Mouse (Mus musculus): ENCODE measurements around the gene Radil. TPM values are rescaled to one million over a fixed set of nuclear protein-coding genes. Genes with fewer than 3 reads are reported as not detected.

Gene Radil
- total RNA-seq, 2 experiments from 2014 or later, result 3.4 to 5.4 TPM

GRCm38 (mm10) chr5:142489955-142490707 is 60.8 kb downstream of the Radil start:
- no peak for DNase-seq (ENCODE audit: low spot score in 2 of 2)

DNA sequence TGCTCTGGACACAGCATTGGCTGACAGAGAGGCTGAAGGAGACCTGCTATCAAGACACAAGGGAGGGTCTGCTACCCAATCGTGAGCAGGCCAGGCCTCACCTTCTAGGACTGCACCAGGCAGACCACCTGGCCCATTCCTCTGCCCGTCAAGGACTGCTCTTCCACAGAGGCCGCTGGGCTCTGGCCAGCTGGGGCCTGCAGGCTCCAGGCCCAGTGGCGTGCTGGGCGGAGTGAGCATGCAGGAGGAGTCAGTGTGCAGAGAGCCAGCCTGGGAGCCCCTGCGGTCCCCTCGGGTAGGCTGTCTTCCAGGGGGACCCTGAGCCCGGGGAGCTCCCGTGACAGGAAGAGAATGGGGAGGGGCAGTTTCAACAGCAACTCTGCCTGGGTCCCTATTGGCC is 64.2 kb downstream of the Radil start:
- no peak for DNase-seq (ENCODE audit: low spot score in 2 of 2)

- no peak for DNase-seq (ENCODE audit: low spot score in 2 of 2)
These were observed 67.3 kb downstream of the Radil start for GRCm38 (mm10) chr5:142483581-142483980.

DNA sequence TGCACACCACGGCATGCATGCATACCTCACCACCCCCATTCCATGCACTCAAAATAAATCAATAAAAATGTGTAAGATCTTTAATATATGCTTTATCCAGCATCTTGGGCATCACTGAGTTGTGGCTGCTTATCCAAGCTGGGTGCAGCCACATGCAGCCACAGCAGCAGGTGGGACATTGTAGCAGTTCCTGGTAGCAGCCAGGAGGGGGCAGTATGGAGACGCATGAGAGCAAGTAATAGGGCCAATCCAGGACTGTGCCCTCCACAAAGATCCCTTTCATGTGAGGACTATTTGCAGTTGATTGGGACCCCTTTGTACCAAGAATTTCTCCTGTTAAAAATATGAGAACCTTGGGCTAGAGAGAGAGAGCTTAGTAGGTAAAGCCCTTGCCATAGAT is 68.4 kb downstream of the Radil start:
- DNase-seq (ENCODE audit: low spot score in 2 of 2), result no peak

DNA sequence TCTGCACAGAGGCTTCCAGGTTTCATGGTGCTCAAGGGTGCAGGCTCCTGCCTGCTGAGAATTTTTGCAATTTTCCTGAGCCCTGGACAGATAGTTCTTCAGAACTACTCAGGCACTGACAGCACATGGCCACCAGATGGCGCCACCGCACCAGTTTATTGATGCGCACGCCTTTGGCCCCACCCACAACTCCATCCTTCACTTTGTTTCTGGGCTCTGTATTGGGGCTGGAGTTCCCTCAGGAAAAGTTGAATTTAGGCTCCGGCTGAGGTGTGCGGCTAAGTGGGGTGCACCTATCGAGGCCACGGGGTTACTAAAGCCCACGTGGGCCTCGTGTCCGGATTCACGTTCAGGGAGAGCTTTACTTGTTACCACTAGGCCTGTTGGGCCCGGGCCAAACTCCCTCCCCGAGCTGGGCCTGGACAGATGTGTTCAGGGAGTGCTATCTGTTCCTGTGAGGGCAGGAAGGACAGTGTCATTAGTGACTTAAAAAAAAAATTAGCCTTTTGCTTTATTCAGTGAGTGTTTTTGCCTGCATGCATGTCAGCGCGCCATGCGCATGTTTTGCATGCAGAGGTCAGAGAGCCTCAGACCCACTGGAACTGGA is 72.0 kb downstream of the Radil start:
- DNase-seq (ENCODE audit: low spot score in 2 of 2), result peak; percentile 76 to 84

DNA sequence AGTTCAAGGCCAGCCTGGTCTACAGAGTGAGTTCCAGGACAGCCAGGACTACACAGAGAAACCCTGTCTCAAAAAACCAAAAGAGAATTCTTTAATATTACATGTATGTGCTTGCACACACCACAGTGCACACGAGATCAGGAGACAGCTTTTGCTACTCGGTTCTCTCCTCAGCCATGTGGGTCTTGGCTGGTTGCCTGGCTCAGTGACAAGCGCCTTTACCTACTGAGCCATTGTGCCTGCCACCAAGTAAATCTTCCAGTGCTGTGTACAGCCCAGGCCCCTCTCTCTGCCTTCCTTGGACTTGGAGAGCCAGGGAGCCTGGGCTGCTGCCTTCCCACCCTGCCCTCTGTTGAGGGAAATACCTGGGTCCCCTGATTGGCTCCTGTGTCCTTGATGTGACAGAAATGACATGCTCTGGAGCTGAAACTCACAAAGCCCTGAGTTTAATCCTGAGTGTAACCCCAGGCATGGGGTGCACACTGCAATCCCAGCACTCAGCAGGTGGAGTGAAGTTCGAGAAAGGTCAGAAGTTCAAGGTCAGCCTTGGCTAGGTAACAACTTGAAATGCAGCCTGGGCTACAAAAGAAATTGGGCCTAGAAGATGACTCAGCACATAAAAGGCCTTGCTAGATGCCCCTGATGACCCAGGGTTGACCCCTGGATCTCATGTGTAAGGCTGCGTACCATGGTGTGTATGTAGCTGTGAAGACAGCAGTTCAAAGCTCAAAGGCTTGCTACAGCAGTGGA is 72.9 kb downstream of the Radil start:
- no peak for DNase-seq (ENCODE audit: low spot score in 2 of 2)

GRCm38 (mm10) chr5:142477346-142477745 is 73.6 kb downstream of the Radil start:
- peak; percentile 58 for DNase-seq (ENCODE audit: low spot score in 2 of 2)

GRCm38 (mm10) chr5:142475669-142476068 is 75.2 kb downstream of the Radil start:
- no peak for DNase-seq (ENCODE audit: low spot score in 2 of 2)

DNA sequence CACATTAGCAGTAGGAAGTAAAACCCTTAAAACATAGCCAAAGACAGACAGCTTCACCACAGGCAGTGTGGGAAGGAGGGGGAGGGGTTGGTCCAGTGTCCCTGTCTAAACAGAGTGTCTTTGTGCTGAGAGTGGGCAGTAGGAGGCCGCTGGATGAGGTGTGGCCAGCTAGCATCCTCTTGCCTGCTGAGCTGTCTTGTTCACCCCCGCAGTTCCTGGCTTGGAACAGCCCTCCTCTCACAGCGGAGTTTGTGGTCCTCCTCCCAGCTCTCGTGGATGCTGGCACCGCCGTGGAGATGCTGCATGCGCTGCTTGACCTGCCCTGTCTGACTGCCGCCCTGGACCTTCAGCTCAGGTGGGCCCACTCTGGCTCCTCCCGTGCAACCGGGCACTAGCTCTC is 77.2 kb downstream of the Radil start:
- DNase-seq (ENCODE audit: low spot score in 2 of 2), result no peak

- DNase-seq (ENCODE audit: low spot score in 2 of 2), result no peak
These were observed 81.1 kb downstream of the Radil start for GRCm38 (mm10) chr5:142469796-142470195.

GRCm38 (mm10) chr5:142468375-142468774 is 82.5 kb downstream of the Radil start:
- DNase-seq (ENCODE audit: low spot score in 2 of 2), result no peak

DNA sequence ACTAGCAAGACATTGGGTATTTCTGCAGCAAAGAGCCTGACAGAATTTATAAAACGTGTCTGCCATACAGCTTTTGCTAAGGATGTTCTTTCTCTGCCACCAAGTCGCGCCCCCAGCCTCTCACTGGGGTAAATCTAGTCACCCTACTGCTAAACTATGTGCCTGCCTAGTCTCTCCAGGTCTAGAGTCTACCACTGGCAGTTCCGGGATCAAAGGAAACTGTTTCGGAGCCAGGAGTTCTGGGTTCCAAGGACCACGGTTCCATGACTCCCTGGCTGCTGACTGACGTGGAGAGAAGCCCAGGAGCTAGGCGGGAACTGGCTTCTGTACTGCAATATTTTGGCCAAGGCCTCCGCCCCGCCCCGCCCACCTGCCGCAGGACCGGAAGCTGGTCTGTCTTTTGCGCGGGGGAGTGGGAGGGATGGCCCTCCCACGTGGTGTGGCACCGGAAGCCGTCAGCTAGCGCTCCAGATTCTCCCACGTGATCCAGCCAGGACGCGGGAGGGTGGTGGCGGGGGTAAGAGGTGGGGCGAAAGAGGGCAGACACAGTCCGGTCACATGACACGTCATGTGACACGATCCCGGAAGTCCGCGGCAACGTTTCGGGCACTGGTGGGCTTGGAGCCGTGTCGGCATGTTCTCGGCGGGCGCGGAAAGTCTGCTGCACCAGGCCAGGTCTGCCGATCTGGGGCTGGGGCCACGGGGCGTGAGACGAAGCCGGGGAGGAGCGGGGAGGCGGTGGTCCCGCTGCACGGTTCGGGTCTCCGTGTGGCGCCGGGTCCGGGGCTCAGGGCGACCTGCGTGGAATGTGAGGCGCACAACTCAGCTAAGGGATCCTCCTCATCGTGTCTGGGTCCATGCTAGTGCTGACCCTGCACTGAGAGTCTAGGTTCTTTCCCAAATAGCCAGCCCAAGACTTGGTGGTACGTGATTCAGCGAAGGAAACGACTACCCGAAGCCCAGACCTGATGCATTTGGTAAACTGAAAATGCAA is 87.1 kb downstream of the Radil start, which contains the start of gene Ap5z1:
TSS of gene Ap5z1 (plus strand) at position 484 of the 994 bp plus-strand sequence.
- DNase-seq (ENCODE audit: low spot score in 2 of 2), result peak; percentile 82 to 87

DNA sequence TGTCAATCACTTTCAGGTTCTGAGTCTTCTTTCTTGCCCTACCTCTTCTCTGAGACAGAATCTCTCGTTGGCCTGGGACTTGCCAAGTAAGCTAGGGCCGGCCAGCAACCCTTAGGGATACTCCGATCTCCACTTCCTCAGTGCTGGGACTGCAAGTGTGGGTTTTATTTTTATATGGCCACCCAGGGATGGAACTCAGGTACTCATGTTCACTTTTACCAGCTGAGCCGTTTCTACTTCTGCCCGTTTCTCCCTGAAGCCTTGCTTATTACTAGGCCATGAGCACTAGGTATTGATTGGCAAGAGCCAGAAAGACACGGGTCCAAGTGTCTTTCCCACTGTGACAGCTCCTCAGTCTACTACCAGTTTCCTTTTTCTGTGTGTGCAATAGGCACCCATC is 87.9 kb downstream of the Radil start:
- DNase-seq (ENCODE audit: low spot score in 2 of 2), result no peak

- no peak for DNase-seq (ENCODE audit: low spot score in 2 of 2)
These were observed 88.3 kb downstream of the Radil start for GRCm38 (mm10) chr5:142462641-142462948.

DNA sequence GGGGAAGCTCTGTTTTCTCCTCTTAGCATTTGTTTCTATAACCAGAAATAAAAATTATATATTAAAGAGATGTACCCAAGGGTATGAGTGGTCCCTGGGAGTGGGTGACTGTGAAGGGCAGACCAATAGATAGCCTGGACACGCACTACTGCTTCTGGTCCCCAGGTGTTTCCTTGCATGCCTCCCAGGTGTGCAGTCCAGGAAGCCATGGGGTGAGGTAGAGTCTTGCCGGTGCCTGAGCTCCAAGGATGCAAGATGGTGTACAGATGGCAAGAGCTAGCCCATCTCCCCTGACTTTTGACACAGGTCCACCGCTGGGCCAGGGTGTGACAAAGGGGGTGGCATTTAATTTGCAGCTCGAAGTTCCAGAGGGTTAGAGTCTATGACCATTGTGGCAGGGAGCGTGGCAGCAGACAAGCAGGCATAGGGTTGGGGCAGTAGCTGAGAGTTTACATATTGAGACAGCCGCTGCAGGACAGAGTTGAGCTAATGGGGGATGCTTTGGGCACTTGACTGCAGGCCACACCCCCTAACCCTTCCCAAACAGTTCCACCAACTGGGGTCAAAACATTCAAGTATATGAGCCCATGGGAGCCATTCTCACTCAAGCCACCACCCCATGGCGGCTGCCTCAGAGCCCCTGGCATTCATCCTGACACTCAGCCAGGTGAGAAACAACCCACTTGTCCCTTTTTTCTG is 88.8 kb downstream of the Radil start:
- DNase-seq (ENCODE audit: low spot score in 2 of 2), result no peak

- DNase-seq (ENCODE audit: low spot score in 2 of 2), result no peak
These were observed 91.1 kb downstream of the Radil start for GRCm38 (mm10) chr5:142459834-142460233.

DNA sequence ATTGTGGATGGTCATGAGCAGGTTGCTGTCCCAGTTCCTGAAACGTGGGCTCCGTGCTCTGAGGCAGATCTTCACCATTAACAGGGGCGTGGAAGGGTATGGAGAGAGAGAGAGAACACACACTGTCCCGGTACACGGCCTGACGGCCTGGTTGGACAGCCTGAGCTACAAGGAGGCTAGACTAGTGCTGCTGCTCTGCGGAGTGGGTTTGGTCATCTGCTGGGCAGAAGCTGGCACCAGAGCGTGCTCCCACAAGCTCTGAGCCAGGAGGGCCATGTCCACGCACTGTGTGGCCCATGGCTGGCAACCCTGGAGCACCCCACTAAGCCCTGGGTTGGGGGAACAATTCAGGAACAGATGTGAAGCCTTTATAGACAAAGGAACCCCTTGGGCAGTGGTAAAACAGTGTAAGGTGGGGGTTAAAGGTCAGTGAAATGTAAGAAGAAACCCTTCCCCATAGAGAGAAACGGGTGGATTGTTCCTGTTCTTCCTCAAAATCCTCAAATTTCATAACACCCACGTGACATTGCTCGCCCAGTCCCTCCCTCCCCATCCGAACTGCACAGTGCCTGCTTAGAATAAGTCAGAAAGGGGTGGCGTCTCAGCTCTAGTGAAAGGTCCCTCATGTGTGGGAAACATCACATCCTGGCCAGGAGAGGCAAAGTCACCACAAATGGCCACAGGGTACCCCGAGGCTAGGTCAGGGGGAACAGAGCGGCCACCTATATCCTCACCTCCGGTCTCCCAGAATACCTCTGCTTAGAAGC is 91.9 kb downstream of the Radil start:
- DNase-seq (ENCODE audit: low spot score in 2 of 2), result no peak

- no peak for DNase-seq (ENCODE audit: low spot score in 2 of 2)
These were observed 93.6 kb downstream of the Radil start for GRCm38 (mm10) chr5:142457345-142457744.

DNA sequence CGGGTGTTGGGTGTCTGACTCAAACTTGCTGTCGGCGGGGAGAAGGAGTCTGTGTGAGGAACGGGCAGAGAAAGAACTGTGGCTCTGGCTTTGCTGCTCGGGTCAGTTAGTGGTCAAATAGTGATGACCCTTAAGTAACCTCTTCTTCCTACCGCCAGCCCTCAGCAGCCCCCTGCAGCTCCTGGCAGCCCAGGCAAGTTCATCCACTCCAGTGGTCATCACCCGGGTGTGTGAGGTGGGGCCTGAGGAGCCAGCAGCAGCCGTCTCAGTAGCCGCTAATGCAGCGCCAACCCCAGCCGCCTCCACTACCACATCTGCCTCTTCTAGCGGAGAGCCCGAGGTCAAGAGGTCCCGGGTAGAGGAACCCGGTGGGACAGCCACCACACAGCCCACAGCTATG is 94.6 kb downstream of the Radil start:
- DNase-seq (ENCODE audit: low spot score in 2 of 2), result no peak

DNA sequence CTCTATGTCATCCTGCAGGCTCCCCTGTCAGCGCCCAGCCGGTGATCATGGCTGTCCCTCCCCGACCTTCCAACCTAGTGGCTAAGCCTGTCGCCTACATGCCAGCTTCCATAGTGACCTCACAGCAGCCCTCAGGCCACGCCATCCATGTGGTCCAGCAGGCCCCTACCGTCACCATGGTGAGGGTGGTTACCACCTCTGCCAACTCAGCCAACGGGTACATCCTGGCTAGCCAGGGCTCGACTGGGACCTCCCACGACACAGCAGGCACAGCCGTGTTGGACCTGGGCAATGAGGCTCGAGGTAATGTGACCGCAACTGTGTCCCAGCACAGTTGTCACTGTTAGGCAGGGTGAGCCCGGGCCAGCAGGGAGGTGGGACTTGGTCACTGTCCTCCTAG is 97.2 kb downstream of the Radil start:
- DNase-seq (ENCODE audit: low spot score in 2 of 2), result no peak

All from adrenal gland, adult 18-20 months (tissue).